Mouse (Mus musculus): ENCODE measurements around the gene Chid1. TPM values are rescaled to one million over a fixed set of nuclear protein-coding genes. Genes with fewer than 3 reads are reported as not detected.

Chid1 gene
- polyA plus RNA-seq, 1 experiment, result 14.6 TPM

GRCm38 (mm10) chr7:141466607-141467148 is 73.0 kb downstream of the Chid1 start:
- no peak for TF ChIP-seq GATA1 (IDR thresholded peaks at IDR 0.05; ENCODE audit: low read length)

- no peak for TF ChIP-seq GATA1 (IDR thresholded peaks at IDR 0.05; ENCODE audit: low read length)
Observed at GRCm38 (mm10) chr7:141466045-141466394, 73.6 kb downstream of the Chid1 start.

GRCm38 (mm10) chr7:141465388-141466044 is 74.1 kb downstream of the Chid1 start:
- no peak for TF ChIP-seq GATA1 (IDR thresholded peaks at IDR 0.05; ENCODE audit: low read length)

- TF ChIP-seq GATA1 (IDR thresholded peaks at IDR 0.05; ENCODE audit: low read length), result no peak
Observed at GRCm38 (mm10) chr7:141464603-141465201, 75.0 kb downstream of the Chid1 start.

- TF ChIP-seq GATA1 (IDR thresholded peaks at IDR 0.05; ENCODE audit: low read length), result no peak
Observed at GRCm38 (mm10) chr7:141463824-141464602, 75.6 kb downstream of the Chid1 start.

- no peak for TF ChIP-seq GATA1 (IDR thresholded peaks at IDR 0.05; ENCODE audit: low read length)
Observed at GRCm38 (mm10) chr7:141462333-141462821, 77.3 kb downstream of the Chid1 start.

GRCm38 (mm10) chr7:141461521-141462332 is 77.9 kb downstream of the Chid1 start:
- no peak for TF ChIP-seq GATA1 (IDR thresholded peaks at IDR 0.05; ENCODE audit: low read length)

GRCm38 (mm10) chr7:141460391-141461113 is 79.1 kb downstream of the Chid1 start, which contains the start of gene Cracr2b:
TSS of gene Cracr2b (plus strand) at chr7:141461094.
- no peak for TF ChIP-seq GATA1 (IDR thresholded peaks at IDR 0.05; ENCODE audit: low read length)

- no peak for TF ChIP-seq GATA1 (IDR thresholded peaks at IDR 0.05; ENCODE audit: low read length)
Observed at GRCm38 (mm10) chr7:141460001-141460390, 79.7 kb downstream of the Chid1 start.

- TF ChIP-seq GATA1 (IDR thresholded peaks at IDR 0.05; ENCODE audit: low read length), result no peak
Observed at GRCm38 (mm10) chr7:141459301-141459711, 80.4 kb downstream of the Chid1 start.

- TF ChIP-seq GATA1 (IDR thresholded peaks at IDR 0.05; ENCODE audit: low read length), result no peak
Observed at GRCm38 (mm10) chr7:141458661-141459060, 81.0 kb downstream of the Chid1 start.

- no peak for TF ChIP-seq GATA1 (IDR thresholded peaks at IDR 0.05; ENCODE audit: low read length)
Observed at GRCm38 (mm10) chr7:141457986-141458660, 81.5 kb downstream of the Chid1 start.

GRCm38 (mm10) chr7:141457236-141457635 is 82.4 kb downstream of the Chid1 start:
- no peak for TF ChIP-seq GATA1 (IDR thresholded peaks at IDR 0.05; ENCODE audit: low read length)

- no peak for TF ChIP-seq GATA1 (IDR thresholded peaks at IDR 0.05; ENCODE audit: low read length)
Observed at GRCm38 (mm10) chr7:141456739-141457138, 82.9 kb downstream of the Chid1 start.
